Mouse (Mus musculus) spleen, adult 2 months (tissue): ENCODE results near the gene Egln2. TPM values are rescaled to one million over a fixed set of nuclear protein-coding genes. Genes with fewer than 3 reads are reported as not detected.

Experiments
- DNase-seq, 2 experiments: peaks; one replicate each; pipeline versions ENCODE4 v3.0.0 to v3.0.0-alpha.2; 2012 to 2021; ENCODE audit warnings: low spot score in 2 of 2, low read depth in 1 of 2
- H3K27ac ChIP-seq: fragments of 200-500 bp; 2 replicates; pipeline ENCODE4 v1.5.1; 2012; ENCODE audit warnings: low read length, inconsistent platforms; ENCODE audit not compliant: insufficient read depth
- H3K27me3 ChIP-seq: fragments of 200-500 bp; 2 replicates; pipeline ENCODE4 v1.6.1; 2012; ENCODE audit warnings: mild to moderate bottlenecking, moderate library complexity, low read length, inconsistent platforms; ENCODE audit not compliant: control insufficient read depth, insufficient read depth
- H3K36me3 ChIP-seq: fragments of 200-500 bp; 2 replicates; pipeline ENCODE4 v1.6.1; 2012; ENCODE audit warnings: mild to moderate bottlenecking, low read length, inconsistent platforms; ENCODE audit not compliant: control insufficient read depth, insufficient read depth
- H3K4me1 ChIP-seq: fragments of 200-500 bp; 2 replicates; pipeline ENCODE4 v1.6.1; 2011; ENCODE audit warnings: inconsistent platforms; ENCODE audit not compliant: control insufficient read depth, insufficient read depth, insufficient read length
- H3K4me3 ChIP-seq: fragments of 200-500 bp; 2 replicates; pipeline ENCODE4 v1.5.1; 2011; ENCODE audit warnings: mild to moderate bottlenecking, inconsistent platforms; ENCODE audit not compliant: insufficient read depth, insufficient read length; ENCODE audit errors: extremely low read depth
- CTCF ChIP-seq: fragments of 200-500 bp; IDR thresholded peaks from 2 replicates; pipeline ENCODE4 v1.5.1; 2011; ENCODE audit warnings: mild to moderate bottlenecking, inconsistent platforms; ENCODE audit not compliant: insufficient read depth, insufficient read length, insufficient replicate concordance; ENCODE audit errors: extremely low read depth
- POLR2A ChIP-seq: fragments of 200-500 bp; IDR thresholded peaks from 2 replicates; pipeline ENCODE4 v1.6.1; 2011; ENCODE audit warnings: low read depth, low read length, inconsistent platforms
- WGBS: fragments of 180-500 bp; shearing (Covaris S2); methylation state at CpG from one replicate; pipeline ENCODE4 v1.1.7; 2018; 5-methylcytosine and 5-hydroxymethylcytosine counted together
- polyA plus RNA-seq: library from polyadenylated mRNA; depleted of rRNA; stranded (reverse); fragments of >200 nt; gene quantifications from 2 replicates; pipeline ENCODE4 v1.2.3, GENCODE M21; 2012

The Egln2 gene
- polyA plus RNA-seq, 1 experiment: 83.0 TPM

DNA sequence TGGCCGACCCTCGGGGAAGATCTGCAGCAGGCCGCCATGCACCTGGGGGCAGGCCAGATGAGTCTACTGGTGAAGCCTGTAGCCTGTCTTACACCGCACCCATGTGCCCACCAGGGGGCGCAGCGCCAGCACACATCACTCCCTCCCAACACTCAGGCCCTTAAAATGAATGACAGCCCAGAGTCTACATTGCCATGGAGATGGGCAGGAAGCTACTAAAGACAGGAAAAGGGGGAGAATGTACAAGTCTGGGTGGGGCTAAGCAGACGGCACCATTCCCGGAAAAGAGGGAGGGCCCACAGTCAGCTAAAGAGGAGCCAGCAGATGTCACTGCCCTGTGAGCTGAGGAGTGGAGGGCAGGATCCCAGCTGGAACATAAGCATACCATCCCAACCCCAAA, 6.7 kb downstream of the Egln2 start:
- Histone ChIP-seq H3K27ac (0 out of 2 replicates have a peak overlapping the region, but pooled peaks have one; percentile 27), H3K27me3 (no peaks in the 10 kb centered on the region), H3K4me1 (peaks cover 17% of the 10 kb centered on the region), H3K36me3 (peaks cover 22% of the 10 kb centered on the region), H3K4me3 (no peak overlapping the region)
- TF ChIP-seq POLR2A (no peak), CTCF (peak; percentile 98)
- 15% methylated on average over 8 of the region's 8 CpGs for WGBS
- DNase-seq: peak; percentile 68 to 83

DNA sequence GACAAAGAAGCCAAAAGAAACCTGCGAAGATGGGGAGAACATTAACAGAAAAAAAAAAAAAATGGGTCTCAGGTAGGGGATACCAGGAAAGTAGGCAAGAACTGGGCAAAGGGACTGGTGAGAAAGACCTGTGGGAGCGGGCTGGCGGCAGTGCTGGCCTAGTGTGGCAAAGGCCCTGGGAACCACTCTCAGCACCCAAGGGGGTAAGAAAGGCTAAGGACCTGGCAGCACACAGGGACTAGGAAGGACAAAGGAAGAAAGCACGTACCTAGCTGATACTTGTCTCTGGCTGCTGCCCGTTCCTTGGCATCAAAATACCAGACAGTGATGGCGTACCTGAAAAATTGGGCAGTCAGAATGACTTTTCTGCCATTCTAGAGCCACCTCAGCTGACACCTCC, 7.3 kb downstream of the Egln2 start:
- Histone ChIP-seq H3K27ac (no peak overlapping the region), H3K4me1 (peaks cover 11% of the 10 kb centered on the region; the same call in 1 of the 2 replicates), H3K27me3 (no peaks in the 10 kb centered on the region), H3K4me3 (no peak overlapping the region), H3K36me3 (peaks cover 18% of the 10 kb centered on the region)
- DNase-seq: no peak
- no peak for TF ChIP-seq POLR2A
- TF ChIP-seq CTCF: no peak
- 96% methylated on average over 6 of the region's 6 CpGs for WGBS

DNA sequence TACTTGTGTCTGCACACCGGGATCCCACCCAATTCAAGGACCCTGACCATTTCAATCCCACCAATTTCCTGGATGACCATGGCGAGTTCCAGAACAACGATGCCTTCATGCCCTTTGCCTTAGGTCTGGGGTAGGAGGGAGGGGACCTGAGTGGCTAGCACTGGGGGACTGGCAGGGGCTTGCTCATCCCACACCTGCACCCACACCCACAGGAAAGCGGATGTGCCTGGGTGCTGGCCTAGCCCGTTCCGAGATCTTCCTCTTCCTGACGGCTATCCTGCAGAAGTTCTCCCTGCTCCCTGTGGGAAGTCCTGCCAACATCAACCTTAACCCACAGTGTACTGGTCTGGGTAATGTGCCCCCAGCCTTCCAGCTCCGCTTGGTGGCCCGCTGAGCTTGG, 8.4 kb downstream of the Egln2 start:
- peaks cover 5% of the 10 kb centered on the region; the same call in 1 of the 2 replicates for H3K4me1 ChIP-seq

DNA sequence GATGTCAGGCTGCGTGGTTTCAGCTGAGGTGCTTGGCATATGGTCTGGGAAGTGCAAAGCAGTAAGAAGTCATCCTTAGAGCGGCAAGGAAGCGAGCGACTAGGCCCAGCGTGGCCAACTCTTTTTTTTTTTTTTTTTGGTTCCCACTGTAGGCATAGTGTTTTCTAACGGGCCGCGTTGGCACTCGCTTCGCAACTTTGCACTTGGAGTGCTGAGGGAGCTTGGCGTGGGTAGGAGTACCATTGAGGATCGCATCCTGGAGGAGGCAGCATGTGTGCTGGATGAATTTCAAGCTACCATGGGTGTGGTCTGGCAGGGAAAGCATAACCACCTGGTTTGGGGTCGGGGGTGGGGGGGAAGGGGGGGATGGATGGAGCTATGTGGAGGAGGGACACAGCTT, 10.6 kb downstream of the Egln2 start:
- Histone ChIP-seq H3K36me3 (peaks cover 16% of the 10 kb centered on the region), H3K4me1 (peaks cover 5% of the 10 kb centered on the region; the same call in 1 of the 2 replicates), H3K27me3 (no peaks in the 10 kb centered on the region), H3K27ac (no peak overlapping the region), H3K4me3 (no peak overlapping the region)
- no peak for DNase-seq
- TF ChIP-seq CTCF (no peak), POLR2A (no peak)
- WGBS: 89% methylated on average over 13 of the region's 13 CpGs

More for the DNA sequence above, 8.4 kb downstream of the Egln2 start:
- no peak for DNase-seq
- TF ChIP-seq POLR2A (no peak), CTCF (no peak)
- H3K36me3 ChIP-seq: peaks cover 18% of the 10 kb centered on the region
- no peaks in the 10 kb centered on the region for H3K27me3 ChIP-seq
- H3K4me3 ChIP-seq: no peak overlapping the region
- 94% methylated on average over 9 of the region's 9 CpGs for WGBS
- no peak overlapping the region for H3K27ac ChIP-seq

DNA sequence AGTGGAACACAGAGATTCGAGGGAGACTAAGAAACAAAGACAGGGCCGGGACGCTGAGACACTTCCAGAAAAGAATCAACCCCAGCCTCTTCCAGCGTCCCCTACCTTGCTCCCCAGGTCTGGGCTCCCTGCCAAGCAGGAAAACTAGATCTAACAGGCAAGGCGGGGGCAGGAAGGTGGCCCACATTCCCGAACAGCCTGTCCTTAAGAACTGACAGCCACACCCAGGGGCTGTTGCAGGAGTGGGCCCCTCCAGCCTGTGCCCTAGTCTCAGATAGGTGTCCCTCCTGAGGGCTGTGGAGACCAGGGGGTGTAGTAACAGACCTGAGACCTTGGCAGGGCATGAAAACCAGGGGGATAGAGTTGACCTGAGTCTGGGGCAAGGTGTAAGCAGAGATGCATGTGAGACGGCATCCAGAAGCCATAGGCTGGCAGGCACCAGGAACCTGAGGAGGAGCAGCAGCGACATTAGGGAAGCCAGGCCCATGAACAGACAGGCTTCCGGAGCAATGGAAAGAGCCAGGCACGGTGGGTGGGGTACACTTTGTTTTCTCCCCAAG, 13.3 kb downstream of the Egln2 start, which contains the start of gene Cyp2t4:
Gene Cyp2t4 (plus strand): TSS at position 510 of the 560 bp plus-strand sequence.
- H3K36me3 ChIP-seq: peaks cover 6% of the 10 kb centered on the region
- H3K4me1 ChIP-seq: no peaks in the 10 kb centered on the region
- 68% methylated on average over 10 of the region's 10 CpGs for WGBS
- DNase-seq: no peak
- H3K27ac ChIP-seq: no peak within 1 kb of the TSS
- no peaks in the 10 kb centered on the region for H3K27me3 ChIP-seq
- no peak within 1 kb of the TSS for H3K4me3 ChIP-seq
- no peak for TF ChIP-seq POLR2A
- no peak for TF ChIP-seq CTCF

DNA sequence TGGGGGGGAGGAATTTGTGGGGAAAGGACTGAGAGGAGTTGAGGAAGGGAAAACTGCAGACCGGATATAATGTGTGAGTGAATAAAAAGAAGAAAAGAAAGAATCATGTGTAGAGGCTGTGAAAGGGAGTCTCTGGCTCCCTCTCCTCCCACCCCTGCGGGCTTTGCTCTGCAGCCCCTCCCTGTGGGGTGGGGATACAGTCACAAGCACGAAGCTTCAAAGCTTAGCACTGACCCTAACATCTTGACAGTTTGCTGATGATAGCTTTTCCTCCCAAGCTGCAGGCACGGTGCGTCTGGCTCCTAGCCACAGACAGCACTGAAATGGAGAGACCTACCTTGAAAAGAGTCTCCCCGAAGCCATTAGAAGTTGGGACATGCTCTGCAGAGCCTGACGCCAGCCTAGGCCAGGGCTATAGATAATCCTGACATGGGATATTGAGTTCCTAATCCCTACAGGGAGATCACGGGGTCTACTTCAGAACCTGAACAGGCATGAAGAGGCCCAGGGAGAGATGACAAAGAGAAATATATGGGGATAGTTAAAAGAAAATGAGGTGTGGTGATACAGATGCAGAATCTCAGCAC, 30.1 kb downstream of the Egln2 start:
- no peak overlapping the region for H3K27ac ChIP-seq
- H3K36me3 ChIP-seq: no peaks in the 10 kb centered on the region
- TF ChIP-seq CTCF (no peak), POLR2A (no peak)
- WGBS: 57% methylated on average over 8 of the region's 8 CpGs
- no peaks in the 10 kb centered on the region for H3K4me1 ChIP-seq
- H3K27me3 ChIP-seq: no peaks in the 10 kb centered on the region
- no peak for DNase-seq
- H3K4me3 ChIP-seq: no peak overlapping the region

DNA sequence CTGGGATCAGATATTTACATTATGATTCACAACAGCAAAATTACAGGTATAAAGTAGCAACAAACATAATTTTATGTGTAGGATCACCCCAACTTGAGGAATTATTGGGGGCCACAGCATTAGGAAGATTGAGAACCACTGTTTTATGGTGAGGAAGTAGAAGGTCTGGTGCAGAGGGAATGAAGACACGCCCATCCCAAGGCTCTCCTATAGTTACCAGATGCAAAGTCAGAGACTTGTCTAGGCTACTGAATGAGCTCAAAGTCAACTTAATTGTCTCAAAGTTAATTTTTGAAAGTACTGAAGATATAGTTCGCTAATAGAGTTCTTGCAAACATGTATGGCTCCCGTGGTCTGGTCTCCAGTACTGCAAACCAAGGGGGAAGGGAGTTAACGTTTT, 32.8 kb downstream of the Egln2 start:
- no peaks in the 10 kb centered on the region for H3K36me3 ChIP-seq
- no peak overlapping the region for H3K27ac ChIP-seq
- no peaks in the 10 kb centered on the region for H3K4me1 ChIP-seq
- DNase-seq: no peak
- TF ChIP-seq CTCF: no peak
- no peak for TF ChIP-seq POLR2A
- no peak overlapping the region for H3K4me3 ChIP-seq
- WGBS: 85% methylated on average over 4 of the region's 4 CpGs
- H3K27me3 ChIP-seq: no peaks in the 10 kb centered on the region
